Mouse (Mus musculus) ovary, adult 18-20 months (tissue): Measurements from ENCODE around the gene Efs.

Experiments
- DNase-seq: peaks from one replicate; pipeline ENCODE4 v3.0.0; 2022; ENCODE audit warnings: low spot score, mixed read lengths

The Efs gene

GRCm38 (mm10) chr14:54874165-54874564 lies 51.8 kb downstream of the Efs start:
- no peak for DNase-seq

DNA sequence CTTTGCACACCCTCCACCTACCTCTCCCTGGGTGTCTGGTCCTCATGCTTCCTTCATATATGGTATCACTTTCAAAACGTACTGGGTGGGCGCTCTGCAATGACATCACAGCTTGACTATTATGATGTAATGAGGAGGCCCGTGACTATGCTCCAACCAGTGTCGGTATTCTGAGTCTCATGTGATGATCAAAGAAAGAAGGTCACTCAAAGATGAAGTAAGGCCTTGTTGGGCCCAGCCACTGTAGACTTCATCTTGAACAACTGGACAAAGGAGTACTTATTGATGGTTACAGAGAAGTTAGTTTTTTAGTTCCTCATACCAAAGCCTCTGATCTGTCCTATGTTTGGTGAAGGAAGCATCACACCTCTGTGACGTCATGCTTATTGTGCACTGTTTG lies 55.1 kb downstream of the Efs start, which contains the start of gene Homez:
Homez (minus strand) TSS at position 101 of the 400 bp plus-strand sequence.
- no peak for DNase-seq

- DNase-seq = no peak
These were observed 57.9 kb downstream of the Efs start for GRCm38 (mm10) chr14:54868026-54868425.

GRCm38 (mm10) chr14:54866936-54867335 lies 59.0 kb downstream of the Efs start:
- DNase-seq = no peak
